Mouse (Mus musculus) heart, postnatal 36 days (tissue): ENCODE measurements around the gene 1700030K09Rik. TPM values are rescaled to one million over a fixed set of nuclear protein-coding genes. Genes with fewer than 3 reads are reported as not detected.

Experiments
- DNase-seq, 2 experiments: peaks; one replicate each; pipeline ENCODE4 v3.0.0; 2021 to 2022
- intact Hi-C: fragments of 180-260 bp; cut with DNase I; formaldehyde crosslinking; loops from one replicate; pipeline ENCODE4 v1.15.1; 2025
- total RNA-seq, 2 experiments: library from RNA; stranded (reverse); gene quantifications; 2 replicates each; pipeline ENCODE4 v1.2.3; 2021

1700030K09Rik gene
- total RNA-seq, 2 experiments from 2014 or later: 4.6 to 5.8 TPM

DNA sequence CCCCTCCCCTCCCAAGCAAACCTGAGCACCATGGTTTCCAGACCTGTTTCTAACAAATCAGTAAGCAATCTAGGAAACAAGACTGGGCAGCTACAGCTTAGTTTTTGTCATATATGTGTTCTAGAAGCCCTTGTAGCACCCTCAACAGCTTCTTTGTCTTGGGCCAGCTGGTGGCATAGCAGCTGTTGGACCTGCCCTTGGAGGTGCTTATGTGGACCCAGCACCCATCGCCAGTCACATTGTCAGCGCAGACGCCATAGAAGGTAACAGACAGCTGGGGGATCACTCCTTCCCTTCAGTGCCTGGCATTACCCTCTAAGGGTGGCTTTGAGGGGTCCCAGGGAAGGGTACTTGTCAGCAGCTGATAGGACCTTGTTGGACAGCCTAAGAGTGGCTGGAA, 14.1 kb downstream of the 1700030K09Rik start:
- intact Hi-C loops: no loop called here
- no peak for DNase-seq

DNA sequence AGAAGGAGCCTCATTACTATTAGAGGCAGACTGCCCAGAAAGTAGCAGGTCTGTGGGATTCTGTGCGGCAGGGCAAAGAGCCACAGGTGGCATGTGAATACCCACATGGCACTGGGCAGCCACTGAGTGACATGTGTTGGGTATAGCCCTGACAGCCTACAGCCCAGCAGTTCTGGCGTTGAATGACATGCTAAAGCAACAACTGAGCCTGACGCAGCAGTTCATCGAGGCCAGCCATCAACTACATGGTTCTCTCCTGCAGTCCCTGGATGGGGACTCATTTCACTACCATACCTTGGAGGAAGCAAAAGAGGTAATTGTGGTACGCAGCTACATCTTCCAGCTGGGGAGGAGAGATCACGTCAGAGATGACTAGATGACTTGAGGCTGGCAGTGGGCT, 14.8 kb downstream of the 1700030K09Rik start:
- no peak for DNase-seq
- intact Hi-C loops: no loop called here

DNA sequence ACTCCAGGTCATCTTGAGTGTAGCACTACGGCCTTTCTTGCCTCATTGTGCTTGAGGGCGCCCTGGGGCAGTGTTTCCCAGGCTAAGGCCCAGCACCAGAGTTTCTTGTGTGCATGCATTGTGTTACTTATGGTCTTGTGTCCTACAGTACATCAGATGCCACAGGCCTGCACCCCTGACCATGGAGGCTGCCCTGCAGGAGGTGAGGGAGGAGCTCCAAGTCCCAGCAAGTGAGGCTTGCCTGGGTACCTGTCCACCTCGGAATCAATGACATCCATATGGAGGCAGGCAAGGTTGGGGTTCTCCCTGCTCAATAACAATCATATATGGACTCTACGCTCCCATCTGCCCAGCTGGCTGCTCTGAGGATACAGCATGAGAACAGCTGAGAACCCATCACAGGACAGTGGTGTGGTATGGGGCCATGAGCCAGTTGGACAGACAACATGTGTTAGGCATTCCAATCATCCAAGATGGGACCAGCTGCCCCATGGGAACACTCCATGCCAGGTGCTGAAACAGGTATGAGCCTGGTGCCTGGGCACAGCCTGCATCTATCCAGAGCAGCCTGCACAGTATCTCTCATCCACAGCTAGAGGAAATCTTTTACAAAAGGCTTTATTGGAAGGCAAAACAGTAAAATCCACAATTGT, 16.3 kb downstream of the 1700030K09Rik start:
- DNase-seq: no peak
- intact Hi-C loops: no loop called here

DNA sequence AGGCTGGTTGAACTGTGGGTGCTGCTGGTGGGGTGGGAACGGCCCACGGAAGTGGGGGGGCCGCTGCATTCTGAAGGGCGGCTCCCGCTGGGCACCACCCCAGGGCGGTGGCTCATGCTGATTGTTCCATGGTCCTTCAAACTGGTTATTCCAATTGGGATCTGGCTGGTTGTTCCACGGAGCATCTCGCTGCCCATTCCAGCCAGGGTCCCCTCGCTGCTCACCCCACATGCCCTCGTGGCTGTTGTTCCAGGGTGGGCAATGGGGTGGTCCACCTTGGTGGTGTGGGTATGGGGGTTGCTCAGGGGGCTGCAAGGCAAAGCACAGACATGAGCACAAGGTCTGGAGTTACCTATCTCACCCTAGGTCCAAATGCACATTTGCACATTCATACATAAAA, 20.5 kb downstream of the 1700030K09Rik start:
- no peak for DNase-seq
- intact Hi-C loops: no loop called here

DNA sequence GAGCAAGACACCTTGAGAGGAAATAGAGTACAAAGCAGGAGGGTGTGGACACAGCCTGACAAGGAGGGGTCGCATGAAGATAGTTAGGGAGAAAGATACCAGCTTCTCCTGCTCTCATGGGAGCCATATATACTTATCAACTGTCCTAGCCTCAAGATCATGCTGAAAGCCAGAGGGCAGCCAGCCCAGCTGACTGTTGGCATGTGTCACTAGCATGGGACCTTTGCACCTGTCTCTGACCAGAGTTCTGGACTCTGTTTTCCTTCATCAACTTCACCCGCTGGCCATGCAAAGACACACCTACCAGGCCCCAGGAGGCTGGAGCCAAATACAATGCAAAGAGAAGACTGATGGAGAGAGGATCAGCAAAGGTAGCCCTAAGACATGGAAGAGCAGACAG, 25.6 kb downstream of the 1700030K09Rik start:
- intact Hi-C loops: no loop called here

DNA sequence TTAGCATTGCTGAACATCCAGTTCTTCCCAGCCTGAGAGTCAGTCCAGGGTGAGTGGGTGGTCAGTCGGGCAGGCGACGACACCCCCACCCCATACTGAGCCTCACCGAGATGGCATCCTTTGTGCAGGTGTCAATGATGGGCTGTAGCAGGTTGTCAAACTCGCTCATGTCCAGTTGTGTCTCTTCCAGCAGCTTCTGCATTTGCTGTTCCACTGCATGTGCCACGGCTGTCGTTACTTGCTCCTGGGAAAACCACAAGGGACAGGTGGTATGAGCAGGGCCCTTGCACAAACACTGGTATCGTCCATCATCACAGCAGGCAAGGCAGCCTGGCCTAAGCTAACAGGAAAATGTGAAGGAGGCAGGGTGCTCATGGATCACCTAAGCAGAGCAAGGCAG, 26.3 kb downstream of the 1700030K09Rik start:
- DNase-seq: no peak
- intact Hi-C loops: loop anchor here (5.0 kb wide), 1 partner anchor 228 kb away; the partner anchor contains the start of gene Ap1m1

More for the DNA sequence above, 25.6 kb downstream of the 1700030K09Rik start:
- DNase-seq: no peak

DNA sequence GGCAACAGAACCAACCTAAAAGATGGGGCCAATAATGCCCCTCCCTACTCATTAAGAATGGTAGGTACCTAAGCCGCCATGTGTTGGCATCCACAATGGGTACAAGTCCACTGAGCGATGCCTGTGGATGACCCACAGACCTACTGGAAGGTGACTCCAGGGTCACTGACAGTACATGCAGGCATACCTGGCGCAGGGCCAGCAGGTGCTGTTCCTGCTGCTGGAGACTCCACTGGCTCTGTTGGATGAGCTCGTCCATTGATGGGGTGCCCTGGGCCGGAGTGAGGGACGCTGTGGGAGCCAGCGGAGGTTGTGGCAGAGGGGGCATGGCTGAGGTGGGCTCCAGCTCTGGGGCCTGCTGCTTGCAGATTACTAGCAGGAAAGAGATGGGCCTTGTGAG, 27.0 kb downstream of the 1700030K09Rik start:
- intact Hi-C loops: loop anchor here (5.0 kb wide), 1 partner anchor 228 kb away; the partner anchor contains the start of gene Ap1m1
- DNase-seq: no peak

DNA sequence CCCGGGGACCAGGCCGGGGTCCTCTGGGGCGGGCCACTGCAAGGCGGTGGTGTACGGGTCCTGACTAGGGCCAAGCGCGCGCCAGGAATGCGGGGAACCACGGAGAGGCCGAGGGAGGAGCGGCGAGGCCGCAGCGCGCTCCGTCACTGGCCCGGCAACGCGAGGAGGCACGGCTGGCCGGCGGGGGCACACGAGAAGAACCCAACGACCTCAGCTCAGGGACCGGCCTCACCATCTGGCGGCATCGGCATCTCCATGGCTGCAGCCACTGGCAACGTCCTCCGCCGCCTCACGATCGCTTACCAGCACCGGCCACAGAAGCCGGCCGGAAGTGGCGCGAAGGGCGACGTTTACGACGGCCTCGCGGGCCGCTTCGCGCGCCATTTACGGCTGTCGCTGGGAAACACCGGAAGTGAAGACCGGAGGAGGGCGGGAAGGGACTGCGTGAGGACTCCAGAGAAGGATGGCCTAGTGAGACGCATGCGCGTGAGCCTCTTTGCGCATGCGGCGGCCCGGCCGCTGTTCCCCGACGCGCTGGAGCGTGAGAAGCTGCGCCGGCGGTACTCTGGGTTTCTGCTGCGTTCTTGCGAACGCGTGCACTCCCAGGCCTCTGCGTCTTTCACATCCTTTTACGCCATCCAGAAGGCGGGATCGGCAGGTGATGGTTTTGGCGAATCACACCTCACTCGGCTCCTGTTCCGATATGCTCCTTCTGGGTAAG, 31.3 kb downstream of the 1700030K09Rik start, which contains the start of gene Cherp:
TSS of gene Cherp (minus strand) at position 401 of the 721 bp plus-strand sequence.
- intact Hi-C loops: loop anchor here (5.0 kb wide), 2 partner anchors 233 to 247 kb away; partner anchors contain the start of genes Ap1m1 and Sin3b

DNA sequence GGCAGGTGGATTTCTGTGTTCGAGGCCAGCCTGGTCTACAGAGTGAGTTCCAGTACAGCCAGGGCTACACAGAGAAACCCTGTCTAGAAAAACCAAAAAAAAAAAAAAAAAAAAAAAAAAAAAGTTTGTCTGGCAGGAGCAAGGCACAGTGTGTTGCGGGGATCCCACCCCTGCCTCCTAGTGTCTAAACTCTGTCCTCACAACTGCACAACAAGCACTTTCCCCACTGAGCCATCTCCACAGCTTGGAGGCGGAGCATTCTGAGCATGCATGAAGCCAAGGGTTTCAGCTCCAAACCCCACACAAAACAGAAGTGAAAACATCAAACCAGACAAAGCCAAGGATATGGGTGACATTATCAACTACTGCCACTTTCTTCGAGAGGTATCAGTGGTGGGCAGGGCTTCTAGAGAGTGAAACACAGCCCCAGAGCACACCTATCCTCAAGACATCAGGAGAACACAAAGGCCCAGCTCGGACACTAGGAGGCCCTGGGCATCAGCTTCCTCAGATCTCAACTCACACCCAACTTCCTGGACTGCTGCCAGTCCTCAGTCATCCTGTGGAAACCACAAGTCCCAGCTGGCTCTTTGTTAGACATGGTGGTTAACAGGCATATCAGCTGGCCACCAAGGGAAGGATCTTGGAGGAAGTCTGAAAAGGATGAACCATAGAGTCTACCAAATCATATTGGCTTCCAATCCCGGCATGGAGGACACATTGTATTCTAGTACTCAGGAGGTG, 41.9 kb downstream of the 1700030K09Rik start:
- DNase-seq: peak; percentile 49 to 53
- intact Hi-C loops: no loop called here

More for the DNA sequence above, 31.3 kb downstream of the 1700030K09Rik start, which contains the start of gene Cherp:
- peak; percentile 95 to 96 for DNase-seq

DNA sequence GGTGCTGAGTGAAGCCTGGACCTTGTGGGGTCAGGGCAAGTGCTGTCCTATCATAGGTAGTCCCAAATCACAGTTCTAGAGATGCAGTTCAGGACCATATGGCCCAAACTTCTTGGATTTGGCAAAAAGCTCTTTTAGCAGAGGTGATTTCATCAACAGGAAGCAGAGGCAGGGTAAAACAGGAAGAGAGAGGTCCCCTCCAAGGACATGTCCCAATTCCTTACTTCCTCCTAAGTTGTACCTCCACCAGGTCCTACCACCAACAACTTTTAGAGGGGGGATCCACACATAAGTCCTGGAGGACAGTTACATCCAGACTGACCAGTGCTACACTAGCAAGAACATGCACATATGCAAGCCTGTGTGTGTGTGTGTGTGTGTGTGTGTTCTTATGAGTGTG, 43.3 kb downstream of the 1700030K09Rik start:
- DNase-seq: no peak
- intact Hi-C loops: no loop called here

DNA sequence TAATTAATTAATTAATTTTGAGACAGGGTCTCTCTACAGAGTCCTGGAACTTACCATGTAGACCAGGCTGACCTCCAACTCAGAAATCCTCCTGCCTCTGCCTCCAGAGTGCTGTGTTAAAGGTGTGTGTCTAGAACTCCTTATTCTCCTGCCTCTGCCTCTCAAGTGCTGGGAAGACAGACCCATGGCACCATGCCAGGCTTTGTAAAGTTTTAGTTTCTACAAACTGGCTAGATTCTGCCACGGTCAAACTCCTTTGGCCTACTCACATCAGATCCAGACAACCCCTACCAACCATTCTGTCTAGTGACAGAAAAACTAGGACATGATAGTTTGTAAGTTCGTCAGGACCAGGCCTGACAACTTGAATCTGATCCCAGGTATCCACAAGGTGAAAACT, 47.3 kb downstream of the 1700030K09Rik start:
- DNase-seq: no peak
- intact Hi-C loops: loop anchor here (2.0 to 5.0 kb wide), 2 partner anchors 14 to 69 kb away; partner anchors contain the start of gene Eps15l1

DNA sequence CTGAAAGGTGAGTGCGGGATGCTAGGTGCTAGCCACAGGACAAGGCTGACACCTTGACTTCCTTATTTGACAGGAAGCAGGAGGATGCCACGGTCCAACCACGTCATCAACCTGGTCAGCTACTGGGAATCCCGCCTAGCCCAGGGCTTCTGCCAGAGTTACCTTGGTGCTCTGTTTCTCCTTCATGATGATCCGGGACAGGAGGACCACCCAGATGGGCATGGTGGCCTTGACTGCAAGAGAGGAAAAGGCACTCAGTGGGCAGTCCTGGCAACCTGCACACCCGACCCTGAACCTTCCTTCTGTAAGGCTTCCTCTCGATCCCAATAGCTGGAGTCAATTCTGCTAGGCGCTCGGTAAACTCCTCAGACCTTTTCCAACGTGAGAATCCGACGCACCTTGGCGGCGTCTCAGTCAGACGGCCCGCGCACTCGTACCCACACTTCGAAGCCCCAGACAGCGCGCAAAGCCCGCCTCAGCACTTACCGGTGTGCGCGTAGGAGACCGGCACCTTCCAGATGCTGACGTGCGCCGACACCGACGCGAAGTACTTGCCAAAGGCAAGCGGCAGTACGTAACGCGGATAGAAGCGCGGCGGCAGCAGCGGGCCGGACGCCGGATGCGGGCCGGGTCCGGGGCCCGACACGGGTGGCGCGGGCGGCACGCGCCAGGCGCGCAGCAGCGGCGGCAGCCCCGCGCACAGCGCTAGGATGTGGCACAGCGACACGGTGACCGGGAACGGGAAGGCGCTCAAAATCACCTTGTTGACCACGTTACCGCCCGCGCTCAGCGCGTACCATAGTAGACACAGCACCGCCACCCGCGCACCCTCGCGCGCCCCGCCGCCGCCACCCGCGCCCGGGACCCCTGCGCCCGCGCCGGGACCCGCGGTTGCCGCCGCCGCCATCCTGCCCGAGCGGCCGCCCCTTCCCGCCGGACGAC, 48.3 kb downstream of the 1700030K09Rik start, which contains the start of gene Slc35e1:
TSS of gene Slc35e1 (minus strand) at position 935 of the 942 bp plus-strand sequence.
- no peak for DNase-seq

DNA sequence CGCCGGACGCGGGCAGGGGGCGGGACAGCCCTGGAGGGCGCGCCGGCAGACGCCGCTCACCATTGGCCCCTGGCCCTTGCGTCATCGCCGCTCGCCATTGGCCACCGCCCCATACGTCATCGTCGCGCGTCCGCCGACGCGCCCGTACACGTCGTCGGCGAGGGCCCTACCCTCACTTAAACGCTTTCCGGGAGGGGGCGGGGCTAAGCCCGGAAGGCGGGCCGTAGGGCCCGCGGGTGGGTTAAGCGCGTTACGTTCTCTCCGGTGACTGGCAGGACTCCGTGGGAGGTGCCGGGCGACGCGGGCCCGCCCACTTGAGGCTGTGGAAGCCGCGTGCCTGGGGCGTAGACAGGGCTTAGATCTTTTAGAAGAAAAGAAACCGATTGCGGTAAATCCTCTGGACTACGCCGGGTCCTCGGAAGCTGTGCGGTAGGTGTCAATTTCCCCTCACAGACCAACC, 49.0 kb downstream of the 1700030K09Rik start:
- peak; percentile 99 for DNase-seq
- intact Hi-C loops: loop anchor here (2.0 to 5.0 kb wide), 2 partner anchors 56 to 70 kb away; partner anchors contain the start of genes Eps15l1 and Med26

More for the DNA sequence above, 48.3 kb downstream of the 1700030K09Rik start, which contains the start of gene Slc35e1:
- intact Hi-C loops: loop anchor here (2.0 to 5.0 kb wide), 3 partner anchors 15 to 70 kb away; partner anchors contain the start of genes Eps15l1 and Med26

DNA sequence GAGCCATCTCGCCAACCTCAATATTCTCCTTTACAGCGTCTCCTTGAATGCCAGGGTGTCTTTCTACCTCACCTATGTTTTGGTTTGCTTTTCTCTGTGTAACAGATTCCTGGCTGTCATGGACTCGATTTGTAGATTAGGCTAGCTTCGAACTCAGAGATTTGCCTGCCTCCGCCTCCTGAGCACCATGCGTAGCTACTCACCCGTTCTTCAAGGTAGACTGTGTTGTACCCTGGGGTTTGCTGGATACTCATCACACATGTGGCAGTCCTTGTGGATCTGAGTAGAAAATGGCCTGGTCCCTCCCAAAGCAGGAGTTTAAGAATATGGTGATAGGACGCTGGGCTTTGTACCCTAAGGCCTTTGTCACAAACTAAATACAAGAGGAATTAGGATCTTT, 49.7 kb downstream of the 1700030K09Rik start:
- DNase-seq: no peak
- intact Hi-C loops: loop anchor here (2.0 to 5.0 kb wide), 2 partner anchors 55 to 71 kb away; partner anchors contain the start of genes Eps15l1 and Med26

DNA sequence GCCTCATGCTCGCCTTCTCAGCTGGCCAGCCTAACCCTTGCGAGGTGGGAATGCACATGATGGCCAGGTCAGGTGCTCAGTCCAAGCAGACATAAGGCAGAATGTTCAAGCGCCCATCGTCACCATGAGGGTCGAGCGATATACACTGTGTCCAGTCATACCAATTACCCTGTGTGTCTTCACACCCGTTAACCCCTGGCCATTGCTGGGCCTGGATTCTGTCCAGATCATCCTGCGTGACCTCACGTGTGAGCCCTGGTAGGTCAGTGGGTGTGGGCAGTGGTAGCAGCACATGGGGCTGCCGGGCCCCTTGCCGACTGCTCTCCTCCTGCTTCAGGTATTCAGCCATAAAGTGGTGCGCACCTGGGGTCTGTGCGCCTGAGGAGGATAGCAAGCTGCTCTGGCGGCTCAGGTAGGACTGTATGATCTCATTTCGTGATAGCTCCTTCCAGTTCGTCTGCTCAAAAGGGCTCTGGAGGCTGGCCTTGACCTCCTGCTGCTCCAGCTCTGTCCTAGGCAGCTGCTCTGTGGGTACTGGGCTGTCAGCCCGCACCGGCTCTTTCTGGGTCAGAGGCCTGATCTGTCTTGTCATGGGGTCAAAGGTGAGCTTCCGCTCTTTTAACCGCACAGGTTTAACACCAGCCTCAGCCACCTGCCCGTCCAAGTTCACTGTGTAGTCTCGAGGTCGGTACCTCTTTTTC, 51.9 kb downstream of the 1700030K09Rik start:
- intact Hi-C loops: no loop called here

DNA sequence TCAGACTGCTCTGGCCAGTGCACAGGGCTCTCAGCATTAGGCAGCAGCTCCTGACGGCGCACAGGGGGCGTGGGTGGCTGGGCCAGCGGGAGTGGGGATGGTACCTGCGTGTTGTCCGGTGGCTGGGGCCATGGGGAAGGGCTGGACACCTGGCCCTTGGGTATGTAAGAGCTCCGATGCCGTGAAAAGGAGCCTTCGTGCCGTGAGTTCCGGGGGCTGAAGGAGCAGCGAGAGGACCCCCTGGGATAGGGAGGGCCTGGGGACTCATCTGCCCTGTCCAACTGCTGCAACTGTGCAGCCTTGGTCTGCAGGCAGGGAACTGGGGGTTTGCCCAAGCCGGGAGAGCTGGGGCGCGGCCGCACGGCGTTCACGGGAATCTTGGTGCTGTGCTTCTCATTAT, 52.5 kb downstream of the 1700030K09Rik start:
- intact Hi-C loops: no loop called here
- DNase-seq: no peak

More for the DNA sequence above, 51.9 kb downstream of the 1700030K09Rik start:
- no peak for DNase-seq

DNA sequence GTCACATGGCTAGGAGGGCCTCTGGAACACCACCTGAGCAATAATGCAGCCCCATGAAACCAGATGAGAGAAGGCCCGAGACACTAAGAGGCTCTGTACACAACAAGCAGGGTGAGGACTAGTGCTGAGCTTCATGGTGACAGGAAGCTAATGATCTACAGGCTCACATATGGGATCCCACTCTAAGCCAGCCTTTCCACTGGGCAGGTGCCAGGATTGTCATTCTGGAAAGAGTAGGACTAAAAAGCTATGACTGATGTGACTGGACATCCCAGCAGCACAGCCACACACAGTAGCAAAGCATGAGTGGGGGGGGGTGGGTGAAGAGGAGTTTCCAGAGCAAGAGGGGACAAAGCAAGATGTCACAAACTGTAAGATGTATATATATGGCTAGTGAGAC, 54.2 kb downstream of the 1700030K09Rik start:
- intact Hi-C loops: no loop called here
- DNase-seq: no peak

DNA sequence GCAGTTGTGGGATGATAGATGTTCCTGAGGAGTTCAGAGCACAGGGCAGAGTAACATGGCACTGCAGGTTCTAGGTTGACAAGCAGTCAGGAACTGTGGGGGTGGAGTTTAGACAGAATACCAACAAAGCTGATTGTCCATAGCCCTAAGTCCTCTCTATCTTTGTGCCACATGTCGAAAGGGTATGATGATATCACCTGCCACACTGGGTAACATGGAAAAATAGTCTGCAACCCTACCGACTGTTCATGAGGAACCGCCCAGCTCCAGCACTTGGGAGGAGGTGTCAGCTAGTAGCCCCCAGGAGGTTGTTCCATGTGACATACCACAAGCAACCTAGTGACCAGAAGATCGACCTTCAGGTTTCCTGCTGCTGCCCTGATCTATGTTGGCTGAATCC, 54.8 kb downstream of the 1700030K09Rik start:
- intact Hi-C loops: no loop called here
- DNase-seq: no peak
